ENCODE assay signal across 20 mouse cellular contexts in genomic region chr10:29381558-29381957, GRCm38 (mm10).
"Had no signal": no experiment of that assay in that cellular context is flagged by ENCODE, and none has a peak within 500 bp of the region (broad histone marks: within the 10 kb centered on the region; RNA-seq: fewer than 3 reads in every experiment).

No protein-coding gene starts in this region.

- H3K27ac ChIP-seq: lung, embryonic 15.5 days; macrophage; midbrain, embryonic 13.5 days; midbrain, embryonic 15.5 days; neural tube, embryonic 12.5 days had no signal

- DNase-seq: liver, postnatal 0 days; lung, adult 2 months; lung, postnatal 14 days; lung, postnatal 36 days; retina, postnatal 1 day; right cerebral cortex, adult 18-20 months; right cerebral cortex, postnatal 25 days; right cerebral cortex, postnatal 4 days; spleen, adult 18-20 months; thymus, adult 2 months; thymus, postnatal 25 days; thymus, postnatal 4 days had no signal

- H3K9ac ChIP-seq: liver, postnatal 0 days; lung, embryonic 15.5 days; midbrain, embryonic 13.5 days; midbrain, embryonic 15.5 days; neural tube, embryonic 12.5 days had no signal

- H3K27me3 ChIP-seq: lung, embryonic 15.5 days; megakaryocyte, embryonic 14.5 days; midbrain, embryonic 13.5 days; midbrain, embryonic 15.5 days; neural tube, embryonic 12.5 days had no signal

- H3K4me1 ChIP-seq: lung, embryonic 15.5 days; megakaryocyte, embryonic 14.5 days; midbrain, embryonic 13.5 days; midbrain, embryonic 15.5 days; neural tube, embryonic 12.5 days had no signal

- H3K4me2 ChIP-seq: lung, embryonic 15.5 days; midbrain, embryonic 11.5 days; midbrain, embryonic 13.5 days; midbrain, embryonic 15.5 days; neural tube, embryonic 12.5 days had no signal

- H3K4me3 ChIP-seq: lung, embryonic 15.5 days; megakaryocyte, embryonic 14.5 days; midbrain, embryonic 13.5 days; midbrain, embryonic 15.5 days; neural tube, embryonic 12.5 days had no signal

- ATAC-seq: liver, postnatal 0 days; lung, postnatal 0 days; midbrain, embryonic 13.5 days; midbrain, embryonic 15.5 days had no signal

- H3K9me3 ChIP-seq: lung, embryonic 15.5 days; midbrain, embryonic 13.5 days; midbrain, embryonic 15.5 days; neural tube, embryonic 12.5 days had no signal

- H3K36me3 ChIP-seq: lung, embryonic 15.5 days; midbrain, embryonic 13.5 days; midbrain, embryonic 15.5 days; neural tube, embryonic 12.5 days had no signal
